Mouse (Mus musculus) lung, postnatal 0 days (tissue): ENCODE results near the gene Grm2. TPM values are rescaled to one million over a fixed set of nuclear protein-coding genes. Genes with fewer than 3 reads are reported as not detected.
"Not testable (repeated sequence)": the region's sequence is repeated elsewhere in the genome, so short reads cannot be mapped to it uniquely, and the experiment has no call there.

Experiments
- ATAC-seq: fragments of 200-750 bp; cut with Nextera tagmentation; 2 replicates; pipeline ENCODE4 v1.8.0; 2017; ENCODE audit warnings: moderate library complexity
- DNase-seq: peaks from one replicate; pipeline ENCODE4 v3.0.0-alpha.2; 2016; ENCODE audit warnings: low spot score
- H3K27ac ChIP-seq: fragments of 300-500 bp; sonication (generic); 2 replicates; pipeline ENCODE4 v1.5.1; 2014; ENCODE audit warnings: antibody characterized with exemption, mild to moderate bottlenecking, low read length, mixed read lengths
- H3K27me3 ChIP-seq: fragments of 300-500 bp; sonication (generic); replicated peaks from 2 replicates; pipeline ENCODE4 v1.6.1; 2014; ENCODE audit warnings: low read length, mixed read lengths; ENCODE audit not compliant: insufficient read depth
- H3K36me3 ChIP-seq: fragments of 300-500 bp; sonication (generic); 2 replicates; pipeline ENCODE4 v1.6.1; 2014; ENCODE audit warnings: low read length, mixed read lengths; ENCODE audit not compliant: insufficient read depth
- H3K4me1 ChIP-seq: fragments of 300-500 bp; sonication (generic); 2 replicates; pipeline ENCODE4 v1.6.1; 2014; ENCODE audit warnings: antibody characterized with exemption, low read depth, low read length, mixed read lengths; ENCODE audit not compliant: insufficient read depth
- H3K4me2 ChIP-seq: fragments of 300-500 bp; sonication (generic); replicated peaks from 2 replicates; pipeline ENCODE4 v1.6.1; 2014; ENCODE audit warnings: low read depth, mild to moderate bottlenecking, low read length, moderate library complexity, mixed read lengths
- H3K4me3 ChIP-seq: fragments of 300-500 bp; sonication (generic); 2 replicates; pipeline ENCODE4 v1.5.1; 2014; ENCODE audit warnings: low read depth, low read length
- H3K9ac ChIP-seq: fragments of 300-500 bp; sonication (generic); replicated peaks from 2 replicates; pipeline ENCODE4 v1.6.1; 2014; ENCODE audit warnings: low read depth, mild to moderate bottlenecking
- H3K9me3 ChIP-seq: fragments of 300-500 bp; sonication (generic); 2 replicates; pipeline ENCODE4 v1.6.1; 2016; ENCODE audit warnings: low read length, mixed read lengths
- CTCF ChIP-seq: IDR thresholded peaks from 2 replicates; pipeline ENCODE4 v1.5.1; 2016; ENCODE audit warnings: antibody characterized with exemption, mild to moderate bottlenecking
- EP300 ChIP-seq: IDR thresholded peaks from 2 replicates; pipeline ENCODE4 v1.6.1; 2016; ENCODE audit warnings: antibody characterized with exemption, mild to moderate bottlenecking, control low read depth
- WGBS: fragments of 180-500 bp; shearing (Covaris S2); extraction: QIAGEN DNeasy Blood & Tissue Kit; methylation state at CpG from one replicate; pipeline ENCODE4 v1.1.7; 2014; 5-methylcytosine and 5-hydroxymethylcytosine counted together
- polyA plus RNA-seq: library from polyadenylated mRNA; unstranded; fragments of >200 nt; fragmentation: Nextera tagmentation; extraction: Ambion mirVana; gene quantifications from 2 replicates; pipeline ENCODE4 v1.2.1, GENCODE M21; 2015

The Grm2 gene
- polyA plus RNA-seq, 1 experiment from 2014 or later: not detected

GRCm38 (mm10) chr9:106643128-106643527 lies 12.8 kb downstream of the Grm2 start:
- DNase-seq: peak; percentile 64
- 30% methylated on average over 7 of the region's 7 CpGs for WGBS
- Histone ChIP-seq H3K27ac (no peak overlapping the region), H3K9me3 (no peaks in the 10 kb centered on the region), H3K4me2 (no peak overlapping the region), H3K4me1 (no peaks in the 10 kb centered on the region), H3K9ac (no peak overlapping the region), H3K36me3 (no peaks in the 10 kb centered on the region), H3K27me3 (no peaks in the 10 kb centered on the region), H3K4me3 (no peak overlapping the region)
- TF ChIP-seq CTCF (peak; percentile 97), EP300 (no peak)
- peak; percentile 60 for ATAC-seq

GRCm38 (mm10) chr9:106641346-106641745 lies 14.5 kb downstream of the Grm2 start:
- no peak for ATAC-seq
- WGBS: 42% methylated on average over 5 of the region's 5 CpGs
- Histone ChIP-seq H3K27me3 (no peaks in the 10 kb centered on the region), H3K4me1 (no peaks in the 10 kb centered on the region), H3K9me3 (no peaks in the 10 kb centered on the region), H3K4me3 (no peak overlapping the region), H3K27ac (no peak overlapping the region), H3K9ac (no peak overlapping the region), H3K4me2 (no peak overlapping the region), H3K36me3 (no peaks in the 10 kb centered on the region)
- TF ChIP-seq EP300 (no peak), CTCF (no peak)
- DNase-seq: no peak

GRCm38 (mm10) chr9:106638154-106638553 lies 17.7 kb downstream of the Grm2 start:
- no peak for ATAC-seq
- no peaks in the 10 kb centered on the region for H3K36me3 ChIP-seq
- WGBS: 93% methylated on average over 8 of the region's 8 CpGs

GRCm38 (mm10) chr9:106632185-106632584 lies 23.7 kb downstream of the Grm2 start:
- no peak for DNase-seq
- no peaks in the 10 kb centered on the region for H3K27me3 ChIP-seq
- no peaks in the 10 kb centered on the region for H3K36me3 ChIP-seq
- no peaks in the 10 kb centered on the region for H3K9me3 ChIP-seq
- H3K9ac ChIP-seq: no peak overlapping the region
- H3K4me3 ChIP-seq: no peak overlapping the region
- H3K4me1 ChIP-seq: no peaks in the 10 kb centered on the region
- no peak for TF ChIP-seq CTCF
- no peak for TF ChIP-seq EP300
- H3K4me2 ChIP-seq: no peak overlapping the region
- WGBS: 46% methylated on average over 5 of the region's 5 CpGs
- H3K27ac ChIP-seq: no peak overlapping the region
- ATAC-seq: no peak

More at GRCm38 (mm10) chr9:106638154-106638553, 17.7 kb downstream of the Grm2 start:
- H3K4me2 ChIP-seq: no peak overlapping the region
- no peak for DNase-seq
- H3K9me3 ChIP-seq: no peaks in the 10 kb centered on the region
- H3K4me3 ChIP-seq: no peak overlapping the region
- TF ChIP-seq EP300 (no peak), CTCF (no peak)
- H3K27ac ChIP-seq: no peak overlapping the region
- no peaks in the 10 kb centered on the region for H3K27me3 ChIP-seq
- H3K9ac ChIP-seq: no peak overlapping the region
- H3K4me1 ChIP-seq: no peaks in the 10 kb centered on the region

GRCm38 (mm10) chr9:106627796-106628195 lies 28.1 kb downstream of the Grm2 start:
- H3K4me1 ChIP-seq, H3K4me3 ChIP-seq, H3K9ac ChIP-seq, H3K36me3 ChIP-seq, H3K9me3 ChIP-seq, H3K27me3 ChIP-seq, H3K4me2 ChIP-seq, H3K27ac ChIP-seq, ATAC-seq, DNase-seq: not testable (repeated sequence)
- WGBS: 28% methylated on average over 5 of the region's 8 CpGs

- Histone ChIP-seq H3K9me3 (no peaks in the 10 kb centered on the region), H3K9ac (no peak within 1 kb of the TSS), H3K27me3 (no peaks in the 10 kb centered on the region), H3K36me3 (no peaks in the 10 kb centered on the region), H3K4me3 (no peak within 1 kb of the TSS), H3K4me2 (no peak within 1 kb of the TSS), H3K27ac (no peak within 1 kb of the TSS), H3K4me1 (no peaks in the 10 kb centered on the region)
- DNase-seq (no peak), ATAC-seq (no peak)
- TF ChIP-seq EP300 (no peak), CTCF (no peak)
- WGBS: 64% methylated on average over 2 of the region's 2 CpGs
These were observed 29.6 kb downstream of the Grm2 start, which contains the start of gene Iqcf6 for GRCm38 (mm10) chr9:106626282-106626681. TSS of gene Iqcf6 (plus strand) at chr9:106626582.

GRCm38 (mm10) chr9:106617496-106617895 lies 38.4 kb downstream of the Grm2 start:
- Histone ChIP-seq H3K4me2 (no peak overlapping the region), H3K9me3 (no peaks in the 10 kb centered on the region), H3K27ac (no peak overlapping the region), H3K4me1 (no peaks in the 10 kb centered on the region), H3K27me3 (no peaks in the 10 kb centered on the region), H3K9ac (no peak overlapping the region), H3K4me3 (no peak overlapping the region), H3K36me3 (no peaks in the 10 kb centered on the region)
- TF ChIP-seq CTCF (no peak), EP300 (no peak)
- ATAC-seq (no peak), DNase-seq (no peak)
- 87% methylated on average over 3 of the region's 3 CpGs for WGBS
